Mouse (Mus musculus) forebrain, embryonic 16.5 days (tissue): ENCODE measurements around the gene Abi3bp. TPM values are rescaled to one million over a fixed set of nuclear protein-coding genes. Genes with fewer than 3 reads are reported as not detected.

ENCODE experiments used
- ATAC-seq: fragments of 200-750 bp; cut with Nextera tagmentation; 2 replicates; pipeline ENCODE4 v1.8.0; 2017; ENCODE audit warnings: mild to moderate bottlenecking, moderate library complexity
- H3K27ac ChIP-seq: fragments of 300-500 bp; sonication (generic); 2 replicates; pipeline ENCODE4 v1.5.1; 2014; ENCODE audit warnings: low read length, control low read depth
- H3K27me3 ChIP-seq: fragments of 300-500 bp; sonication (generic); replicated peaks from 2 replicates; pipeline ENCODE4 v1.6.1; 2014; ENCODE audit warnings: low read length; ENCODE audit not compliant: control insufficient read depth, insufficient read depth
- H3K36me3 ChIP-seq: fragments of 300-500 bp; sonication (generic); 2 replicates; pipeline ENCODE4 v1.6.1; 2014; ENCODE audit not compliant: control insufficient read depth, insufficient read depth
- H3K4me1 ChIP-seq: fragments of 300-500 bp; sonication (generic); replicated peaks from 2 replicates; pipeline ENCODE4 v1.6.1; 2014; ENCODE audit warnings: low read length; ENCODE audit not compliant: control insufficient read depth, insufficient read depth
- H3K4me2 ChIP-seq: fragments of 300-500 bp; sonication (generic); 2 replicates; pipeline ENCODE4 v1.6.1; 2014; ENCODE audit warnings: mild to moderate bottlenecking, low read length, control low read depth
- H3K4me3 ChIP-seq: fragments of 300-500 bp; sonication (generic); replicated peaks from 2 replicates; pipeline ENCODE4 v1.5.1; 2014; ENCODE audit warnings: mild to moderate bottlenecking, low read length, control low read depth
- H3K9ac ChIP-seq: fragments of 300-500 bp; sonication (generic); replicated peaks from 2 replicates; pipeline ENCODE4 v1.6.1; 2014; ENCODE audit warnings: low read depth, low read length, control low read depth
- H3K9me3 ChIP-seq: fragments of 300-500 bp; sonication (generic); 2 replicates; pipeline ENCODE4 v1.6.1; 2016; ENCODE audit warnings: low read length; ENCODE audit not compliant: control insufficient read depth
- WGBS: fragments of 180-500 bp; shearing (Covaris S2); extraction: QIAGEN DNeasy Blood & Tissue Kit; methylation state at CpG from one replicate; pipeline ENCODE4 v1.1.7; 2014; 5-methylcytosine and 5-hydroxymethylcytosine counted together
- polyA plus RNA-seq: library from polyadenylated mRNA; unstranded; fragments of >200 nt; fragmentation: Nextera tagmentation; extraction: Ambion mirVana; gene quantifications from 2 replicates; pipeline ENCODE4 v1.2.1, GENCODE M21; 2015

The Abi3bp gene
- polyA plus RNA-seq, 1 experiment from 2014 or later, result 0.14 TPM

DNA sequence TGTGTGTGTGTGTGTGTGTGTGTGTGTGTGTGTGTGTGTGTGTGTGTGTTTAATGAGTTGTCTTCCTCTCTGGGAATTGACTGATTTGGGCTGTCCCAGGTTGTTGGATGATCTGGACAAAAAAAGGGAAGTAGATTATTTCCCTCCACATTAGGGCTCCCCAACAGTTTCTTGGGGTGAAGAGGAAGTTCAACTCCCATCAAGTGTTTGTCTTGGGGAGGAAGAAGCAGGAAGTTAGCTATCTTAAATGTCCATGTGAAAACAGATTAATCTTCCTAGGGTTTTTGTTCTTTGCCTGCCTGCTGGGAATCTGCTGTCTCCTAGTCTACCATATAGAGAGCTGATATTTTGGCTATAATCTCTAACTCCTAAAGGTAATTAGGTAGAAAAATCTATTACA lies 181.2 kb downstream of the Abi3bp start:
- Histone ChIP-seq H3K4me1 (no peaks in the 10 kb centered on the region), H3K9me3 (no peaks in the 10 kb centered on the region), H3K36me3 (no peaks in the 10 kb centered on the region), H3K27me3 (no peaks in the 10 kb centered on the region), H3K4me3 (no peak overlapping the region), H3K9ac (no peak overlapping the region), H3K27ac (no peak overlapping the region), H3K4me2 (no peak overlapping the region)
- ATAC-seq, result no peak

DNA sequence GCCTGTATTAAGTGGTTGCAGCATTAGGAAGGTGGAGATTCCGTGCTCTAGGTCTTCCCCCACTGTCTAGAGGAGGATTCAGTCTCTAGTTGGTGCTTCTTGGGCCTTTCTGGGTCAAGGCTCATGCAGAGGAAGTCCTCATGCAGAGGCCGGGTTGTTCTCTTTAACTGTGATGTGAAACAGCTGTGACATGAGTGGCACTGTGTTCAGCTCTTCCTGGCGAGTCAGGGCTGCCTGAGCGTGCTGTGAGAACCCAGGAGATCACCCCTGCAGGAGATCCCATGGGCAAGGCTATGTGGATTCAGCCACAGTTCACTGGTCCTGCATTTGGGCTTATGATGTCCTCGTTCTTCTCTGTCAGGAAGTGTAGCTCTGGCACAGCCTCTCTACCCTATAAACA lies 191.8 kb downstream of the Abi3bp start:
- H3K9me3 ChIP-seq, result no peaks in the 10 kb centered on the region
- WGBS, result 80% methylated on average over 5 of the region's 5 CpGs
- no peaks in the 10 kb centered on the region for H3K27me3 ChIP-seq
- H3K9ac ChIP-seq, result no peak overlapping the region
- H3K4me3 ChIP-seq, result no peak overlapping the region
- no peaks in the 10 kb centered on the region for H3K4me1 ChIP-seq
- no peak overlapping the region for H3K27ac ChIP-seq
- no peak for ATAC-seq
- H3K36me3 ChIP-seq, result no peaks in the 10 kb centered on the region
- no peak overlapping the region for H3K4me2 ChIP-seq

DNA sequence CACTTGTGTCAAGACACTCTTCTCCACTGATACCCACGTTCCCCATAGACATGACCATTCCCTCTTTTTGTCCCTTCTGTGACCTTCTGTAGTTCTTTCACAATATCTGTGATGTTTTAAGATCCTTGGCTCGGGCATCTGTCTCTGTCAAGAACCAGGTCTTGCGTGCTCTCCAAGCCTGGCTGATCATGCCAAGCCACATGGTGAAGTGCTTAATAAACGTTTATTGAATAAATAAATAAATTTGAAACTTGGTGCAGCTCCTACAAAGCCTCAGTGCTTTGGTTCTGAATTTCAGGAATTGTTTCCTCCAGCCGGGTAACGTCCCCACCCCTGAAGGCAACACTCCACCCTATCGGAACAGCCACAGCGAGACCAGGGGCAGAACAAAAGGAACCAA lies 193.3 kb downstream of the Abi3bp start:
- Histone ChIP-seq H3K27ac (no peak overlapping the region), H3K27me3 (no peaks in the 10 kb centered on the region), H3K36me3 (no peaks in the 10 kb centered on the region), H3K4me3 (no peak overlapping the region), H3K9me3 (no peaks in the 10 kb centered on the region), H3K9ac (no peak overlapping the region), H3K4me1 (no peaks in the 10 kb centered on the region), H3K4me2 (no peak overlapping the region)
- 83% methylated on average over 8 of the region's 8 CpGs for WGBS
- ATAC-seq, result no peak

DNA sequence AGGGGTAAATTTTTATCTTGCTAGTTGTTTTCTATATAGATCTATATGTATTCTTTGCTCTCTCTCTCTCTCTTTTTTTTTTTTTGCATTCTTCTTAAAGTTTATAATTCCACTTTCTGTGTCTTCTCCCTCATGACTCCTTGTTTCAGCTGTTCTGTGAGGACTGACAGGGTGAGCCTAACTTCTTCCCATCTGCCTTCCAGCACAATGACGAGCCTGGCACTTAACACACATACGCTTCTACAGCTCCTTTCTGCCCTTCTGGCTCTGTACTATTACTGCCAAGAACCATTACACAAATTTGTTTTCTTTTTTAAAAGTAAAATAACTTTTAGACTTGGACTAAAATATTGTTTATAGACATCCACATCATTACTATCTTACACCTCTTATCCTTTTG lies 195.7 kb downstream of the Abi3bp start:
- no peak for ATAC-seq
- Histone ChIP-seq H3K4me3 (no peak overlapping the region), H3K4me2 (no peak overlapping the region), H3K27me3 (no peaks in the 10 kb centered on the region), H3K4me1 (no peaks in the 10 kb centered on the region), H3K9ac (no peak overlapping the region), H3K9me3 (no peaks in the 10 kb centered on the region), H3K27ac (no peak overlapping the region), H3K36me3 (no peaks in the 10 kb centered on the region)
- 77% methylated on average over 2 of the region's 2 CpGs for WGBS

DNA sequence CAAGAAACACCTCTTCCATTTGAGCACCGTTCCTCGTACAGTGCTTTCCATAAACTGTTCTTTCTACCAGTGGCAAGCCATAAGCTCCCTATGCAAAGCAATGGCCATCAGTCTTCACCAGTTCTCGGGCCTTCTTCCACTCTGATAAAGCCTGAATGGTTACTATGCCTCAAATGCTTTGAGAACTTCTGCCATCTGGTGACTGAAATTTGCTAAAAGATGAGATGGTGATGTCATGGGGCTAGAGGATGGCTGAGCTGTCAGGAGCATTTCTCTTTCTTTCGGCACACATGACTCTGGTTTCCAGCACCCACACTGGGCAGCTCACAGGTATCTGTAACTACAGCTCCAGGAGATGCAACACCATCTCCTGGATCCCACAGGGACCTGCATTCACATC lies 199.5 kb downstream of the Abi3bp start:
- WGBS, result 75% methylated on average over 4 of the region's 4 CpGs
- H3K4me3 ChIP-seq, result no peak overlapping the region
- peak; percentile 84 for ATAC-seq

DNA sequence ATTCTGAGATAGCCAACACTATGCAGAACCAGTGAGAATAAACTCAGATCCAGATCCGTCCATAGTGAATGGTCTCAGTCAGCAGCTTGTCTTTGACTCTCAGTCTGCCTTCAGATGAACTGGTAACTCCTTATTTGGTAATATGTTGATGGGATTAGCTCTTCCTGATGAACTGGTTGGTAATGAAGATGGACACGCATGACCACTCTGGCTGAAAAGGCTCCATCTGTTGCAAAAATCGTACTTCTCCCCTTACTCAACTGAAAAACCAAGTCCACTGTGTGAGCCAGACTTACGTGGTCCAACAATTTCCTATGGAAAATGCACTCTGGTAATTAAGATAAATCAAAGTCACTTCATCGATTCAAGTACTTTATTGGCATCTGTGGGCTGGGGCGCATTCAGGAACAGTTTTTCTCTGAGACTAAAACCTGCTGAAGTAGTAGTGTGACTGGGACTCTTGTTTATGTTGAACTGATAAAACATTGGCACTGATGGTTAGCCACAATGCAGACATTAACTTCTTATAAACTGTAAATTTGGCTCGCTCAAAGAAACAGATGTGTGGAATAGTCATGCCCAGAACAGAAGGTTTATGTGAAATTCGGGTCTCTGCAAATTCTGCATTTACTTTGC lies 203.4 kb downstream of the Abi3bp start:
- Histone ChIP-seq H3K4me2 (no peak overlapping the region), H3K27me3 (no peaks in the 10 kb centered on the region), H3K9ac (no peak overlapping the region), H3K4me3 (no peak overlapping the region), H3K36me3 (peaks cover 11% of the 10 kb centered on the region), H3K4me1 (no peaks in the 10 kb centered on the region), H3K9me3 (no peaks in the 10 kb centered on the region), H3K27ac (no peak overlapping the region)
- whole genome bisulfite sequencing, result 70% methylated on average over 8 of the region's 8 CpGs
- no peak; the same call in 1 of the 2 replicates for ATAC-seq

More for the DNA sequence above, 199.5 kb downstream of the Abi3bp start:
- Histone ChIP-seq H3K9me3 (no peaks in the 10 kb centered on the region), H3K4me1 (no peaks in the 10 kb centered on the region), H3K9ac (no peak overlapping the region), H3K27ac (no peak overlapping the region), H3K36me3 (no peaks in the 10 kb centered on the region), H3K4me2 (no peak overlapping the region), H3K27me3 (no peaks in the 10 kb centered on the region)

DNA sequence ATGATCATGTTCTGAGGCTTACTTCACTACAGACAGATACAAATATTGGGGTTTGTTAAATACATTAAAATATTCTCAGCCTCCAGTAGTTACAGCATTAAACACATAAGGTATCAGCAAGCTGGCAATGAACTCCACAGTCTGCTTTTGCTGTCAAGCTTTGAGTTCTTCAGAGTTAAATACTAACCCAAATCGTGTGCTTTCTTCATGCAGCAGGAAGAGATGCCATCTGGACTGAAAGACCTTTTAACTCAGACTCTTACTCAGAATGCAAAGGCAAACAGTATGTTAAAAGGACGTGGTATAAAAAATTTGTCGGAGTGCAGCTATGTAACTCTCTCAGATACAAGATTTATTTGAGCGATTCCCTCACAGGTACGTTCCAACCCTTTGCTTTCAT lies 209.1 kb downstream of the Abi3bp start:
- ATAC-seq, result no peak
- Histone ChIP-seq H3K4me3 (no peak overlapping the region), H3K4me1 (no peaks in the 10 kb centered on the region), H3K9ac (no peak overlapping the region), H3K27me3 (no peaks in the 10 kb centered on the region), H3K27ac (no peak overlapping the region), H3K9me3 (no peaks in the 10 kb centered on the region), H3K4me2 (no peak overlapping the region), H3K36me3 (peaks cover 25% of the 10 kb centered on the region)
- WGBS, result 88% methylated on average over 5 of the region's 5 CpGs

DNA sequence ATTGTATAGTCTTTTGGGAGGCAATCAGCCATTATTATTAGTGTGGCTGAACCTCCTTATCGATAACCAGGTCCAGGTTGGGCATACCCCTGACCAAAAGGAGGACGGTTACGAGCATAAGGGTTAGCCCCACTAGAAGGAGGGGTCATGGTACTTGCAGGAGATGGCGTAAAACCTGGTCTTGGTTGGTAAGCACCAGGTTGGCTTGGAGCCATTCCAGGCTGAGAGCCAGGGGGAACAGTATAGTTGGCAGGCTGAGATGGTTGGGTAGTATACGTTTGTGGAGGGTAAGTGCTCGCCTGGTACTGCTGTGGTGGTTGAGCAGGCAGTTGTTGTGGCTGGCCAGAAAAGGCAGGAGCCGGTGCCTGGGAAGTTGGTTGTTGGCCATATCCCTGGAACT lies 213.0 kb downstream of the Abi3bp start:
- H3K4me1 ChIP-seq, result no peaks in the 10 kb centered on the region
- no peaks in the 10 kb centered on the region for H3K9me3 ChIP-seq
- H3K9ac ChIP-seq, result no peak overlapping the region
- H3K27ac ChIP-seq, result no peak overlapping the region
- no peaks in the 10 kb centered on the region for H3K27me3 ChIP-seq
- ATAC-seq, result no peak
- peaks cover 17% of the 10 kb centered on the region for H3K36me3 ChIP-seq
- no peak overlapping the region for H3K4me3 ChIP-seq
- no peak overlapping the region for H3K4me2 ChIP-seq
- 76% methylated on average over 7 of the region's 7 CpGs for WGBS

DNA sequence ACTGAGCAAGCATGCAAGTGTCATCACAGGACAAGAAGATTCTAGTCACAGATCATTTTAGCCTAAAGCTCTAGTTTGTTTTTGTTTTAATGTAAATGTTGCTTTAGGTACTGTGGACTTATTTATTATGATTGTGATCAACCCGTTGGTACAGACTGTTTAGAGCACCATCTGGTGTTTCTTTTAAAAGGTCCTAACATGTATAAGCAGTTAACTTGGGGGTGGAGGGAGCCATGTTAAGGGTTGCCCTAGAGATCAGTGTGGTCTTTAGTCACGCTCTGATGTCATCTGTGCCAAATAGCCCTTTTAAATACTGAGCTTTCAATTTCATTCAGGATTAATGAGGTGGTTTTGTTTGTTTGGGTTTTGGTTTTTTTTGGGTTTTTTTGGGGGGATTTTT lies 218.8 kb downstream of the Abi3bp start:
- Histone ChIP-seq H3K4me2 (no peak overlapping the region), H3K27ac (no peak overlapping the region), H3K4me3 (no peak overlapping the region), H3K4me1 (no peaks in the 10 kb centered on the region), H3K9ac (no peak overlapping the region), H3K9me3 (no peaks in the 10 kb centered on the region), H3K27me3 (no peaks in the 10 kb centered on the region), H3K36me3 (peaks cover 11% of the 10 kb centered on the region)
- no peak for ATAC-seq
- 63% methylated on average over 2 of the region's 2 CpGs for WGBS

DNA sequence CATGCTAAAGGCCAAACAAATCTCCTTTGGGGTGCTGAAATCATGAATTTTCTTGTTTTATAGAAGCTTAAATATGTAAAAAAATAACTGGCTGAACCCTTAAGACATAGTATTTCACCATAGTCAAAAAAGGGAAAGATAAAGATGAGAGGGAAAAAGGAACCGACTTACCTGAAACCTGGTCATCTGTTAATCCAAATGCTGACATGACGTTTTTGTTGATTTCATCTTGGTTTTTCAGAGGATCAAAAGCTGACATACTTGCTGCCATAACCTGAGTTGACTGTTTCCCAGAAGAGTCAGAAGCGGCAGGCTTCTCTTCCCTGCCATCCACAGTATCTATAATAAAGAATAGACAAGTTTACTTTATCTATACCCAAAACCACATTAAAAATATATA lies 223.2 kb downstream of the Abi3bp start:
- Histone ChIP-seq H3K27ac (no peak overlapping the region), H3K9ac (no peak overlapping the region), H3K4me3 (no peak overlapping the region), H3K9me3 (no peaks in the 10 kb centered on the region), H3K36me3 (peaks cover 15% of the 10 kb centered on the region), H3K4me1 (no peaks in the 10 kb centered on the region), H3K4me2 (no peak overlapping the region), H3K27me3 (no peaks in the 10 kb centered on the region)
- 95% methylated on average over 3 of the region's 3 CpGs for WGBS
- ATAC-seq, result no peak
